Mouse (Mus musculus): ENCODE data around the gene Eml1. TPM values are rescaled to one million over a fixed set of nuclear protein-coding genes. Genes with fewer than 3 reads are reported as not detected.

Eml1 gene
- polyA plus RNA-seq (2021; fragmentation: Nextera tagmentation) = 28.4 and 35.8 TPM in 2 replicates
- long read RNA-seq, experiment 1, full-length matches to known transcripts = 47 of 151 reads
- long read RNA-seq, experiment 1, partial matches to known transcripts = 25 of 151 reads
- long read RNA-seq, experiment 1, other reads (novel, unspliced or antisense) = 79 of 151 reads
- long read RNA-seq, experiment 2, full-length matches to known transcripts = 1 of 28 reads
- long read RNA-seq, experiment 2, partial matches to known transcripts = 18 of 28 reads
- long read RNA-seq, experiment 2, other reads (novel, unspliced or antisense) = 9 of 28 reads

GRCm38 (mm10) chr12:108370596-108371428, at the start of gene Eml1:
Eml1 (plus strand) TSS chr12:108370957.

DNA sequence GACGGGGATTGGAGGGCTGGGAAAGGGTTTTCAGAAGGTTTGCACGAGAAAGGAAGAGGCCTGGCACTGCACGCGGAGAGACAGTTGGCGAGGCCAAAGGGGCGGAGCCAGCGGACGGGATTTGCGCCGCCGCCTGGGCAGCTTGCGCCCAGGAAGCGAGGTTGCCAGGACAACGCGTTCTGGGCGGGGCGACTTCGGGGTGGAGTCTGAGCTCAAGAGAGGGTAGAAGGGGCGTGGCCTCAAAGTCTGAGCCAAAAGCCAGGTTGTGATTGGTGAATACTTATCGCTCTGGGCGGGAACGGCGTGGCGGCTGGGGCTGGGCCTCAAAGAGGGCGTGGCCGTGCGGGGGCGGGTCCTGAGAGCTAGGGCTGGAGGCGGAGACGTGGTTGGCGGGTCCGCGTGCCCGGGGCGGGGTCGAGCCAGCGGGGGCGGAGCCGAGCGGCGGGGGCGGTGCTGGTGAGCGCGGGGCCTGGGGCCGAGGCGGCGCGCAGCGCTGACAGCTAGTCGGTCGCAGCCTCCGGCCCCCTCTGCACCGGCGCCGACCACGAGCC, 36.8 kb upstream of the Eml1 start, which contains the start of gene Cyp46a1:
TSS of gene Cyp46a1 (plus strand) at position 487 of the 551 bp plus-strand sequence.

GRCm38 (mm10) chr12:108554120-108554841, 183.5 kb downstream of the Eml1 start, which contains the start of gene Evl:
Evl (plus strand) TSS chr12:108554720.

Other genes starting within 250 kb of the Eml1 start
- 95.0 and 116 TPM in 2 replicates for gene Setd3, start 191.6 kb upstream of the Eml1 start, polyA plus RNA-seq (2021; fragmentation: Nextera tagmentation)
- gene Ccnk, start 191.4 kb upstream of the Eml1 start, polyA plus RNA-seq (2021; fragmentation: Nextera tagmentation) = 5.4 and 8.9 TPM in 2 replicates
- 26.0 and 41.1 TPM in 2 replicates for gene Ccdc85c, start 95.5 kb upstream of the Eml1 start, polyA plus RNA-seq (2021; fragmentation: Nextera tagmentation)
- gene Hhipl1, start 64.7 kb upstream of the Eml1 start, polyA plus RNA-seq (2021; fragmentation: Nextera tagmentation) = 1.4 and 2.2 TPM in 2 replicates
- gene Cyp46a1, start 36.6 kb upstream of the Eml1 start, polyA plus RNA-seq (2021; fragmentation: Nextera tagmentation) = 122 and 266 TPM in 2 replicates
- 39.5 and 48.6 TPM in 2 replicates for gene Evl, start 183.8 kb downstream of the Eml1 start, polyA plus RNA-seq (2021; fragmentation: Nextera tagmentation)